Mouse (Mus musculus): ENCODE measurements around the gene Syce3.

Syce3 gene

DNA sequence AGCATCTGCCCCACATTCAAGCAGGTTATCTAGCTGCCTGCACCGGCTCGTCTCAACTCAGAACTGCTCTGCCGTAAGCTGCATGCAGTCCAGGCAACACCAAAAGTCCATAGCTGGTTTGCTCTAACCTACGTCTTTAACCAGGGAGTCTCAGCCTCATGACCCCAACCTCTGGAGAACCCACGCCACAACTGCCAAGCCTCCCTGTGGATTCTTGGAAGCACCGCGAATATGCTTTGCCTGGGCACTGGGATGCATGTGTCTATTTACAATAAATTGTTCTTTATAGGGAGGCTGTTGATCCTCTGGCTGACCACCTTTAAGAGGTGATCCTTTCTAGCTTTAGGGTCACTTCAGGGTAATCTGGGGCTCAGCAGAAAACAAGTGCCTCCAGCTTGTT, 37.8 kb downstream of the Syce3 start:
- no peak for DNase-seq (ENCODE audit: low read depth)

DNA sequence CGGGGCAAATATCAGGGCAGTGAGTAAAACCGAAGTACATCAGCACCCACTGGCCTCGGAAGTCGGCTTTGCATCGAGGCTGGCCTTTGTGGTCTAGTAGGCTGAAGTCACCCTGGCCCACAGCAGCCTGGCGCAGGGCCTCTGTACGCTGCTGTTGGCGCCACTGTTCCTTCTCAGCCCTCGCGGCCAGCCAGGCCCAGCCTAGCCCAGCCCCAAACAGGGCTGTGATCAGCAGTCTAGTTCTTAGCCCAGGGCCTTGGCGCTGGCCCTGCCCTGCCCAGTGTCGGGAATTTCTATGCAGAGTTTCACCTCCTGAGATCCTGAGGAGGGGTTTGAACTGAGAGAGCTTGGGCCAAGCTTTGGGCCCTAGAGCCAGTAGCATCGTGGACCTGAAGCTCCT, 38.2 kb downstream of the Syce3 start:
- no peak for DNase-seq (ENCODE audit: low read depth)

DNA sequence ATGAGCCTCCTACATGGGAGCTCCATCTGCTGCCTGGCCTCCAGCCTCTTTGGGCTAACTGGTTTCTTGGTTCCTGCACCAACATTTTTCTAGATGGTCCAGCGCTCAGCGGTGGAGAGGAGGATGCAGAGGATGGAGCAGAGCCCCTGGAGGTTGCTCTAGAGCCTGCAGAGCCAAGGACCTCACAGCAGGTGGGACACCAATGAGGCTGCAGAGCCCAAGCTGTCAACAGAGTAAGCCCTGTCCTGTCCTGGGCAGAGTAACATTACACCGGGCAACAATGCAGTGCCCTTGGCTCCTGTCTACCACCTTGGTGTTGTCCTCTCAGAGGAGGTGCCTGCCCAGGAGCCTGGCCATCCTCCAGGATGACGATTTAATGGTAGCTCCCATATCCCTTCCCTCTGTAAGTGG, 45.2 kb downstream of the Syce3 start:
- DNase-seq (ENCODE audit: low read depth): no peak

DNA sequence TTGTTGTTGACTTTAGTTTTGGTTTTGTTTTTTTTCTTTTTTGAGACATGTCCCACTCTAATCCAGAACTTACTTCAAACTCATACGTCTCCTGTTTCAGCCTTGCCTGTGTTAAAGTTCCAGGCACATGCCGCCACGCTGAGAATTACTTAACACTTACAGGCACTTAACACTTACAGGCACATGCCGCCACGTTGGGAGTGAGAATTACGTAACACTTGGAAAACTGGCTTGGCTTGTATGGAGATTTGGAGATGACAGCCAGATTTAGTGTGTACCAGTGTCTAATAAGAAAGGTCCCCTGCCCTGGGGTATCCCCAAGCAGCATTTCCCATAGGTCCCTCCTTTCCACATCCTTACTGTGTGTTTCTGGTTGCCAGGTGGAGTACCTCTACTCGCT, 47.3 kb downstream of the Syce3 start:
- no peak for DNase-seq (ENCODE audit: low read depth)

DNA sequence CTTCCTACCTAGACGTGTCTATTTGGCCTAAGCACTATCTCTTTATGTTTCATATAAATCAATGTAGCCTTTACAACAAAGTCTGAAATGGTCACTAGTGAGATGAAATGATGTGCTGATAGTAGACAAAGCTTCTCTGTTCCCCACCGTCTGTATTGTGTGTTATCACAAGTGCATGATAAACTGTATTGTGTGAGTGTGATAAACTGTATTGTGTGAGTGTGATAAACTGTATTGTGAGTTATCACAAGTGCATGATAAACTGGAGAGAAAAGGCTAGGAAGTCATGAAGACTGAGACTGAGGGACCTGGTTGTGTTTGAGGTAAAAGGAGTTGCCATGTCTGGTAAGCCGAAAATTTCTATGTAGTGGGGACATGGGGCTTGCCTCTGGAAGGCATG, 51.5 kb downstream of the Syce3 start:
- DNase-seq (ENCODE audit: low read depth): no peak

DNA sequence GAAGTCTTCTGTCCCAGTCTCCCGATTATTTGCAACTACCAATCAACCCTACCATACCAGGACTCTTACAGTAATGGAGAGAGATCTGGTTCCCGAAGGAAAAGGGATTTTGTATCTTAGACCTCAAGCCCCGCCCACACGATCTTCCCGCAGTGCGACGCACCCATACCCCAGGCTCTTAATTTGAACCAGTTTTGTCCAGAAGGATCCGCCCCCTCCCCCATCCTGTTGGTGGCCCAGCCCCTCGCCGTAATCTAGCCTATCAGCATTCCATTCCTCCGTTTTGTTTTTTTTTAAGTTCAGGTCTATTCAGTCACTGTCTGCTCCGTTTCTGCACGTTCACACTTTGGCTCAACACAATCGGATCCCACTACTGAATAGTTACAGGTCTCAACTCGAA, 53.9 kb downstream of the Syce3 start:
- peak; percentile 61 for DNase-seq (ENCODE audit: low read depth)

DNA sequence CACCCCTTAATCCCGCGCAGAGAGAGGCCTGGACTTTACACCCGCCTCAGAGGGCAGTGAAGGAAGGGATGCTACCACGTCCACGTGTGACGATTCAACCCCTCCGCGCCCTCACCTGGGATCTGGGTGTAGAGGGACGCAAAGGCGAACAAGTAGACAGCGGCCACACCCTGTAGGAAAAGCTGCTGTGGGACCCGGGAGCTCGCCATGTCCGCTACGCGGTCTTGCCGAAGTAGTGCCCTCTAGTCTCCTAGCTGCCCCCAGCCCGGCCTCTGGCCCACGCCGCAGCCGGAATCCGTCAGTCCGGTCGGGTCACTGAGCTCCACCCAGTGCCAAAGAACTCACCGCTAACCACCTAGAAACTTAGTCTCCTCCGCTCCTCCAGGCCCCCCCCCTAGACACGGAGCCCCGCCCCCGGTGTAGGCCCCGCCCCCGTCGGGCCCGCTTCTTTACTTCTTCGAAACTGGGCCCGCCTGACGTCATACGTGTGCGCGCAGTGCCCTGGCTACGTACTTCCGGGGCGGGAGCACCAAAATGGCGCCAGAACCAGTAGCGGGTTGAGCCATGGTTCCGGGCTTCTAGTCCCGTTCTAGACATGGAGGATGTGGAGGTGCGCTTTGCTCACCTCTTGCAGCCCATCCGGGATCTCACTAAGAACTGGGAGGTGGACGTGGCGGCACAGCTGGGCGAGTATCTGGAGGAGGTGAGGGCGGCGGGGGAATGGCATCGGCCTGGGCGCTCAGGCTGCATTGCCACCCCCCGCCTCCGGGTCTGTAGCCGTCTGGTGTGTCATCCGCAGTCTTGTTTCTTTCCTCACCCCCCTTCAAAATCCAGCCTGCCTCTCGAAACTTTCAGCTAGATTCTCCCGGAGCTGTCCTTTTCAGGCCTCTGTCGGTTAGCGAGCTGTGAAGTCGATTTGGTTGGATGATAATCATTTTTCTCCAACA, 54.8 kb downstream of the Syce3 start, which contains the start of the genes Lmf2 and Ncaph2:
Gene Lmf2, minus strand, starts transcription at position 419 of the 947 bp plus-strand sequence.
Gene Ncaph2, plus strand, starts transcription at position 479 of the 947 bp plus-strand sequence.
- peak; percentile 82 for DNase-seq (ENCODE audit: low read depth)

DNA sequence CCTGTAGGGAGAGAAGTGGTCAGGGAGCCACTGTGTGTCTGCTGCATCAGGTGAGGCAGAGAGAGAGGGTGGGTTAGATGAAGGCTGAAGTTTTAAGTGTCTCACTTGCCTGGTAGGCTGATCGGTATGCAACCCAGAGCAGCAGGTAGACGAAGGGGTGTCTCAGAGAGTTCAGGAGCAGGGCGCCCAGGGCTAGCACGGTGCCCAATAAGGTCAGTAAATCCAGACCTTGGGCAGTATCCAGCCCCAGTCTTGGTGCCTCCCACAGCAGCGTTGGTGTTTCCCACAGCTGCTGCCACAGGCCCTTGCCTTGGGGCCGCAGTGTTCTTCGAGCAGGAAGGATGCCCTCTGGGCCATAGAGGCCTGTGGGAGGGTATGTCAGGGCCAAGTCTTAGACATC, 55.8 kb downstream of the Syce3 start:
- no peak for DNase-seq (ENCODE audit: low read depth)

DNA sequence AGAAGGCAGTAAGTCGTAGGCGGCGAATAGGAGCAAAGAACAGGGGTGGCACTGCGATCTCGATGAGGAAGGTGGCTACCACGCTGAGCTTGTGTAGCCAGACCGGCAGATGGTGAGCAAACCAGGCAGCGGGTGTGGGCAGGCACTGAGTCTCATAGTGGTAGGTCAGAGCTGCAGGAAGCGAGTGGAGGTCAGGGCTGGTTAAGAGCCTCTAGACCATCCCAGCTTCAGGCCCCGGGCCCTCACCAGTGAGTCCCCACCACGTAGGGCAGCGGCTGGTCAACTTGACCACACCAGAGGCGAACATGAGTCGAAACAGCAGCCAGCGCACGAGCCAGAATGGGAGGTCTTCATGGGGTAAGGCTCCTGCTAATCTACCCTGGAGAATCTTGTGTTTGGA, 56.5 kb downstream of the Syce3 start:
- DNase-seq (ENCODE audit: low read depth): no peak

DNA sequence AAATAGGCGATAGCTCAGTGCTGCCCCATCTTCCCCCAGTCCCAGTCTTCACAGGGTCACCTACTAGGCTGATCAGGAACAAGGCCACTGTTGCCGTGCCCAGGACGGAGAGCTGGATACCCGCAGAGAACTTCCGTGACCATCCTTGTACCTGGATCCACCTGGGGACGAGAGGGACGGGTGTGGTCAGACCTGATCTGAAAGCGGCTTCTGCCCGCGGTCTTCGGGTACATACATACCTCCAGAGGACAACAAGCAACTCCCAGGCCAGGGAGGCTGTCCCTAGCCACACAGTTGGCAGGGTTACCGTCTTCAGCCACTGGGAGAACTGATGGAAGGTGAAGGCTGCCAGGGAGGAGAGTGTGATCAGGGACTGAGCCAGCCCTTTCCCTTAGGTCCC, 57.5 kb downstream of the Syce3 start:
- no peak for DNase-seq (ENCODE audit: low read depth)

DNA sequence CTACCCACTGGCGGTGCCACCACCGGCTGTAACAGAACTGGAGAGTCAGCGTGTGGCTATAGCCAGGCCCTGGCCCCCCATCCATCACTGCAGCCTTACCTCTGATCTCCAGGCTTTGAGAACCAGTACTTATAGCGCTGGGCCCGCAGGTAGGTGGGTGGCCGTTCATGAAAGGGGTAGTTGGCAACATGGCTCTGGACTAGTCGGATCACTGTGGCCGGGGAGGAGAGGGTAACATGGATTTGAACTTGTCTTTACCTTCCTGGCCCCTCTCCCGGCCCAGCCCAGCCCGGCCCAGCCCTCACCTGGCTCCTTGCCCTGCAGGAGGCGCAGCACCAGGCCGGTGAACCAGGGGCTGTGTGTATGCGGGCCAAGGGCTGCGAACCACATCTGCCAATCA, 58.2 kb downstream of the Syce3 start:
- no peak for DNase-seq (ENCODE audit: low read depth)

DNA sequence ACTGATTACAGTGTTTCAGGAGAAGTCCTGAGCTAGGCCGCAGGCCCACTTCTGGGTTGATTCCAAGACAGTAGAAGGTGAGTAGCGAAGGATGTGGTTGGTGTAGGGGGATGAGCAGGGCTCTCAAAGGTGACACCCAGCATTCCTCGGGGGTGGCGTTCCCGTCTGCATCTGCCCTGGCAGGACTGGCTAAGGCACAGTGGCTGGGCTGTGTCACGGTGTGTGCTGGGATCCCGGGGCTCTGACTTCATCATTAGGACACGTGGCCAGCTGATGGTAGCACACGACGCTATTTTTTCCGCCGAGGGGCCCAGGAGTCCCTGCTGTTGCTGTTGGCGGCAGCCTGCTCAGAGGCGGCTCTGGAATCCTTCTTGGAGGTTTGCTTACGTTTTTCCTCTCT, 59.0 kb downstream of the Syce3 start:
- no peak for DNase-seq (ENCODE audit: low read depth)

DNA sequence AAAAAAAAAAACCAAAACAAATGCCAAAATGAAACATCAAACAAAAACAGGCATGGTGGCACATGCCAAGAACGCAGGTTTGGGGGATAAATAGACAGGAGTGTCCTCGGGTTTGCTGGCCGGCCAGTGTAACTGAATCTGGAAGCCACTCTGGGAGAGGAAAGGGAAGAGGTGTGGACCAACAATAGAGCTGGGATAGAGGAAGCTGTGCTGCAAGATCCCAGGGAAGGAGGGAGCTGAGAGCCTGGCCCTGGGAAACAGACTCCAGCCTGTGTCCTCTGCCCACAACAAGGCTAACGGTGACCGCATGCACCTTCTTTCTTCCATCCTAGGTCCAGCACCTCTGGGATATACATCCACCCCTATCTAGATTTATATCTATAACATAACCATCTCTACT, 59.9 kb downstream of the Syce3 start:
- DNase-seq (ENCODE audit: low read depth): no peak

DNA sequence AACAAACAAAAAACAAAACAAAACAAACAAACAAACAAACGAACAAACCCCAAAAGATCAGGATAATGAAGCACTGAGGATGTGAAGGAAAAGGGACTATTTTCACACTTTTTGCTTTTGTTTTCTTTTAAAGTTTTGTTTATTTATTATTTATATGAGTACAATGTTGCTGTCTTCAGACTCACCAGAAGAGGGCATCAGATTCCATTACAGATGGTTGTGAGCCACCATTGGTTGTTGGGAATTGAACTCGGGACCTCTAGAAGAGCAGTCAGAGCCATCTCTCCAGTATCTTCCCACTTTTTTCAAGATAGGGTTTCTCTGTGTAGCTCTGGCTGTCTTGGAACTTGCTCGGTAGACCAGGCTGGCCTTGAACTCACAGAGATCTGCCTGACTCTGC, 67.0 kb downstream of the Syce3 start:
- no peak for DNase-seq (ENCODE audit: low read depth)

DNA sequence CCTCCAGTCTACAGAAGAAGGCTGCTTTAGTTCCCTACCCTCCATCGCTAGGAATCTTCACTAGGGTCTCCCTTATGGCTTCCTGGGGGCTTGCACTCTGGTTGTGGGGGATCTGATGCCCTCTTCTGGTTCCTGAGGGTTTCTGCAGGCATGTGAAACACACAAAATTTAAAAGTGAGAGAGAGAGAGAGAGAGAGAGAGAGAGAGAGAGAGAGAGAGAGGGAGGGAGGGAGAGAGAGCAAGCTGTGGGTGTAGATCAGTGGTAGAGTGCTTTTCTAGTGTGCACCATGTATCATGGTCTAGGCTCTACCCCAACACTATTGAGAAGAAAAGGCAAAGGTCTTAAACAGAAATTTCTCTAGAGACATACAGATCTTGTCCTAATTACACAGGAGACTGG, 68.6 kb downstream of the Syce3 start:
- DNase-seq (ENCODE audit: low read depth): no peak

All from fibroblast of lung, adult 2 months (primary cell).